Mouse (Mus musculus) hindbrain, embryonic 15.5 days (tissue): ENCODE measurements around the gene Mad1l1. TPM values are rescaled to one million over a fixed set of nuclear protein-coding genes. Genes with fewer than 3 reads are reported as not detected.

Source experiments
- ATAC-seq: fragments of 200-750 bp; cut with Nextera tagmentation; 2 replicates; pipeline ENCODE4 v1.8.0; 2017; ENCODE audit warnings: low read depth, moderate number of reproducible peaks, moderate TSS enrichment; ENCODE audit not compliant: low FRiP score
- H3K27ac ChIP-seq: fragments of 300-500 bp; sonication (generic); replicated peaks from 2 replicates; pipeline ENCODE4 v1.5.1; 2015; ENCODE audit warnings: mild to moderate bottlenecking, inconsistent platforms
- H3K27me3 ChIP-seq: fragments of 300-500 bp; sonication (generic); 2 replicates; pipeline ENCODE4 v1.6.1; 2015; ENCODE audit warnings: control low read depth, inconsistent platforms
- H3K36me3 ChIP-seq: fragments of 300-500 bp; sonication (generic); 2 replicates; pipeline ENCODE4 v1.6.1; 2015; ENCODE audit warnings: control low read depth, inconsistent platforms
- H3K4me1 ChIP-seq: fragments of 300-500 bp; sonication (generic); replicated peaks from 2 replicates; pipeline ENCODE4 v1.6.1; 2015; ENCODE audit warnings: control low read depth, inconsistent platforms
- H3K4me2 ChIP-seq: fragments of 300-500 bp; sonication (generic); 2 replicates; pipeline ENCODE4 v1.6.1; 2015; ENCODE audit warnings: moderate library complexity, mild to moderate bottlenecking, inconsistent platforms
- H3K4me3 ChIP-seq: fragments of 300-500 bp; sonication (generic); 2 replicates; pipeline ENCODE4 v1.5.1; 2015; ENCODE audit warnings: mild to moderate bottlenecking, inconsistent platforms
- H3K9ac ChIP-seq: fragments of 300-500 bp; sonication (generic); 2 replicates; pipeline ENCODE4 v1.6.1; 2015; ENCODE audit warnings: inconsistent platforms
- H3K9me3 ChIP-seq: fragments of 300-500 bp; sonication (generic); 2 replicates; pipeline ENCODE4 v1.6.1; 2016; ENCODE audit warnings: control low read depth, inconsistent platforms
- WGBS: fragments of 180-500 bp; shearing (Covaris S2); methylation state at CpG from one replicate; pipeline ENCODE4 v1.1.7; 2015; 5-methylcytosine and 5-hydroxymethylcytosine counted together
- polyA plus RNA-seq: library from polyadenylated mRNA; unstranded; fragments of >200 nt; fragmentation: Nextera tagmentation; extraction: Ambion mirVana; gene quantifications from 2 replicates; pipeline ENCODE4 v1.2.1, GENCODE M21; 2015

Gene Mad1l1
- polyA plus RNA-seq, 1 experiment from 2014 or later, result 33.1 TPM

DNA sequence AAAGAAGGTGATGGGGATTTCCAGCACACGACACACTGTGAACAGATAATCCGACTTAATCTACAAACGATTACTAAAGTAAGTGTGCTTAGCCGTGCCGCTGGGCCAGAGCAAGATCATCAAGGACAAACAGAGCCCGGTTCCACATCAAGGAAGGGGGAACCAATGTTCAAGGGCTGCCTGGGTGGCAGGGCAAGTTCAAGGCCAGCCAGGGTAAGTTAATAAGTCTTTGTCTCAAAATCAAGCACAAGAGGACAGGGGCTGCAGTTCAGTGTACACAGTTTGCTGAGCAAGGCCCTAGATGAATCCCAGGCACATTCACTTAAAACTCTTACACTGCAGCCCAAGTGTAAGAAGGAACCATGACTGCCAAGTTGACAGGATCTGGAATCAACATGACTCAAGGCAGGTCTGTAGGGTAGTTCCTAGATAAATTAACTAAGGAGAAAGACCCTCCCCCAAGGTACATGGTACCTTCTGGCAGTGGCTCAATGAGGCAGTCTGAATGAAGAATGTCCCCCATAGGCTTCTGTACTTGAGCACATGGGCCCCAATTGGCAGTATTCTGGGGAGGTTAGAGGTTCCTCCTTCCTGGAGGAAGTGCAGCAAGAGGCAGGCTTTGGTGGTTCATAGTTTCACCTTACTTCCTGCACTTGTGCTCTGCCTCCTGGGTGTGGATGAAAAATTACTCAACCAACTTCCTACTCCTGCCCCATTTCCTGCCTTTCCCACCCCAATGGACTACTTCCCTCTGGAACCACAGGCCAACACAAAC is 159.1 kb downstream of the Mad1l1 start:
- no peak overlapping the region for H3K4me3 ChIP-seq
- no peak for ATAC-seq
- no peak overlapping the region for H3K27ac ChIP-seq
- H3K4me1 ChIP-seq, result no peaks in the 10 kb centered on the region; the same call in 1 of the 2 replicates
- H3K4me2 ChIP-seq, result no peak overlapping the region
- H3K9ac ChIP-seq, result no peak overlapping the region
- no peaks in the 10 kb centered on the region for H3K36me3 ChIP-seq
- H3K27me3 ChIP-seq, result no peaks in the 10 kb centered on the region
- 87% methylated on average over 6 of the region's 6 CpGs for WGBS
- no peaks in the 10 kb centered on the region for H3K9me3 ChIP-seq

DNA sequence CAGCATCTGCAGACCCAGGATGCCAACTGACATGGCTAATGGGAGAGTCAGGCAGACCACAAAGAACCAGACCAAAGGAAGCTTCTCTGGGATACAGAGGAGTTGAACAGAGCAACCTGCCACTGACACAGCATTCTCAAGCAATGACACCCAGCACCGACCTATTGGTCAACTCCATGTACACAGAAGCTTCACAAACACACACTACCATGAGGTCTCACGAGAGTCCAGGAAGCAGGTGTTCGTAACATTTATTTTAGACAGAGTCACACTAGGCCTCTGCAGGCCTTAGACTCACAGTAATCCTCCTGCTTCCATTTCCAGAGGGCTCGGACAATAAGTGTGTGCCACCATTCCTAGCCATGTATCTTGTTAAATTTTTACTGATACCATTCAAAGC is 162.3 kb downstream of the Mad1l1 start:
- no peaks in the 10 kb centered on the region for H3K36me3 ChIP-seq
- no peak overlapping the region for H3K27ac ChIP-seq
- ATAC-seq, result no peak
- WGBS, result 95% methylated on average over 4 of the region's 4 CpGs
- no peaks in the 10 kb centered on the region for H3K9me3 ChIP-seq
- H3K9ac ChIP-seq, result no peak overlapping the region
- no peaks in the 10 kb centered on the region for H3K4me1 ChIP-seq
- no peaks in the 10 kb centered on the region for H3K27me3 ChIP-seq
- H3K4me3 ChIP-seq, result no peak overlapping the region
- H3K4me2 ChIP-seq, result no peak overlapping the region

DNA sequence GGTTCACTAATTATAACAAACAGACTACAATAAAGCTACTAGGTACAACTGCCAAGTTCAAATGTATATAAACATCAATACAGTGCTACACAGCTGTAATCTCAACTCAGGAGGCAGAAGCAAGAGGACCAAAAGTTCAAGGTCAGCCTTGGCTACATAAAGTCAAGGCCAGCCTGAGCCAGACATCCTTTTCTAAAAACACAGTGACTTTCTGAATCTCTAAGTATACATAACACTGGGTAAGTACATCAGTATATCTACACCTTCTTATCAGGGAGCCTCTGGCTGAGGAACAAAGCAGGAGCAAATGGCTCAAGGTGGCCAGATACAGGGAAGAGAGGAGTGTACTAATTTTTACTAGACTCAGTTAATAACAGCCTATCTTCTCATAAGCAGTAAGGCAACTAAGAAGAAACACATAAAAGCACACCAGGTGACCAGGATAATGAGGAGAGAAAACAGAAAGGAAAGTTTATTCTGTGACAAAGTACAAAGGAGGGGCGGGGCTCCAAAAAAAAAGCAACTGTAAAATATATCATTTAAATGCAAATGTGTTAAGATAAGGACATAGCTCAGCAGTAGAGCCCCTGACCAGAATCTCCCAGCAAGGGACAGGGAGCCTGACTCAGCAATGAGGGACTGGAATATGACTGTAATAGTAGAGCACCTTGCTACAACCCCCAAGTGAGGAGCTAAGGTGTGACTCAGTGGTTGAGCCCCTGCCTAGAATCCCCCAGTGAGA is 163.3 kb downstream of the Mad1l1 start:
- Histone ChIP-seq H3K4me3 (no peak overlapping the region), H3K9me3 (no peaks in the 10 kb centered on the region), H3K4me1 (0 out of 2 replicates have a peak, but pooled peaks cover under 1% of the 10 kb centered on the region), H3K36me3 (no peaks in the 10 kb centered on the region), H3K27ac (no peak overlapping the region), H3K9ac (no peak overlapping the region), H3K4me2 (no peak overlapping the region), H3K27me3 (no peaks in the 10 kb centered on the region)
- WGBS, result 96% methylated on average over 1 of the region's 1 CpGs
- no peak for ATAC-seq

DNA sequence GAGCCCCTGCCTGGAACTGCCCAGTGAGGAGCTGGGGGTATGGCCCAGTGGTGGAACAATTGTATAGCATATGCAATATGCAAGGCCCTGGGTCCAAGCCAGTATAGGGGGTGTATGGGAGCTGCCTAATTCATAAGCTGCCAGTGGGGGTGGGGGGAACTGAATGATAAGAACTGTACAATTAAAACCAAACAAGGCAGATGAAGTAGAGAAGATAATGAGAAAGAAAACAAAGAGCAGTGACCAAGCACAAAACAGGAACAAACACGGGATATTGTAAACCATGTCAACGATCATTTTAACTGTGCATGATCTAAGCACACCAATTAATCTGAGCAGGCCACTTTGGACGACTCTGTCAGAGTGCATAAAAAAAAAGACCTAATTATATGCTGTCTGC is 167.2 kb downstream of the Mad1l1 start:
- Histone ChIP-seq H3K4me3 (no peak overlapping the region), H3K36me3 (no peaks in the 10 kb centered on the region), H3K9ac (no peak overlapping the region), H3K27ac (no peak overlapping the region), H3K4me2 (no peak overlapping the region), H3K27me3 (no peaks in the 10 kb centered on the region), H3K4me1 (peaks cover 8% of the 10 kb centered on the region; the same call in 1 of the 2 replicates), H3K9me3 (no peaks in the 10 kb centered on the region)
- 82% methylated on average over 3 of the region's 3 CpGs for WGBS
- ATAC-seq, result no peak

GRCm38 (mm10) chr5:140151871-140152270 is 169.5 kb downstream of the Mad1l1 start:
- peaks cover 8% of the 10 kb centered on the region; the same call in 1 of the 2 replicates for H3K4me1 ChIP-seq
- WGBS, result 13% methylated on average over 2 of the region's 2 CpGs
- no peaks in the 10 kb centered on the region for H3K9me3 ChIP-seq
- no peak overlapping the region for H3K4me3 ChIP-seq
- H3K4me2 ChIP-seq, result no peak overlapping the region
- H3K27ac ChIP-seq, result peak overlapping the region; percentile 57; the same call in 1 of the 2 replicates
- no peaks in the 10 kb centered on the region for H3K27me3 ChIP-seq
- H3K36me3 ChIP-seq, result no peaks in the 10 kb centered on the region
- ATAC-seq, result peak; percentile 56; the same call in 1 of the 2 replicates
- no peak overlapping the region for H3K9ac ChIP-seq

DNA sequence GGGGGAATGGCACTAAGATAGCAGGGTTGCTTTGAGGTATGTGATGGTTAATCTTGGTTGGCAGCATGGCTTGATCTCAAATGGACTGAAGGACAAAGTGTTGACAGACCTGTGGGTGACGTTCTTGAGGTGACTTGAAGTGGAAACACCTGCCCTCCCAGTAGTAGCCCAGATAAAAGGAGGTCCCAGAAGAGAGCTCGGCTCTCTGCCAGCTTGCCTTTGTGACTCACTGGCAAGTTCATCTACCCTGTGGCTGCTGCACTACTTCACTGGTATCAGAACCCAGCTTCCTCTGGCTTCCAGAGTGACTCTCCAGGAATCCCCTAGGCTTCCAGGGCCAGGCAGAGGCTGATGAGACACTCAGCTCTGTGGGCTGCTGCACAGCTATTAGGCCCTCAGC is 170.2 kb downstream of the Mad1l1 start:
- Histone ChIP-seq H3K36me3 (no peaks in the 10 kb centered on the region), H3K27ac (peak overlapping the region; percentile 57; the same call in 1 of the 2 replicates), H3K9me3 (no peaks in the 10 kb centered on the region), H3K27me3 (no peaks in the 10 kb centered on the region), H3K4me1 (peaks cover 8% of the 10 kb centered on the region; the same call in 1 of the 2 replicates), H3K4me2 (no peak overlapping the region), H3K4me3 (no peak overlapping the region), H3K9ac (no peak overlapping the region)
- WGBS, result 70% methylated on average over 2 of the region's 2 CpGs
- ATAC-seq, result no peak

GRCm38 (mm10) chr5:140150694-140151093 is 170.7 kb downstream of the Mad1l1 start:
- H3K4me1 ChIP-seq, result peaks cover 8% of the 10 kb centered on the region; the same call in 1 of the 2 replicates
- H3K9me3 ChIP-seq, result no peaks in the 10 kb centered on the region
- no peaks in the 10 kb centered on the region for H3K27me3 ChIP-seq
- H3K36me3 ChIP-seq, result no peaks in the 10 kb centered on the region
- no peak overlapping the region for H3K4me2 ChIP-seq
- 89% methylated on average over 2 of the region's 2 CpGs for WGBS
- H3K9ac ChIP-seq, result no peak overlapping the region
- no peak overlapping the region for H3K27ac ChIP-seq
- H3K4me3 ChIP-seq, result no peak overlapping the region
- no peak for ATAC-seq

DNA sequence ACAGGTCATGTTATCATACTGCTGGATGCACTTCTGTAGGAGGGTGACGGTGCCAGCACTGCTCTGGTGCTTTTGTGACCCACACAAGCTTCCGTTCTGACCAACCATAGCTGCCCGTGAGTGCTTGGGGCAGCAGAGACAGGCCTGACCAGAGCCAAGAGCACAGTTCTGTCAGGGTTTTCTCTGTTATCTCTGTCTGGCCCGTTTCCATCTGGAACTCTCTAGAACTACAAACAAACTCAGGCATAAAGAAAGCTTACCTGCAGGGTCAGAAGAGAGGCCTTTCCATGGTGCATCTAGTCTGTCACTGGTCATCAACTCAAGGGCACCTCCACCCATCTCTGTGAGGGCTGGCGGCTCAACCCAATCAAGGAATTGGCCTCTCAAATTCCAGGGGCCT is 171.2 kb downstream of the Mad1l1 start:
- 93% methylated on average over 5 of the region's 5 CpGs for WGBS
- ATAC-seq, result no peak

GRCm38 (mm10) chr5:140149298-140149697 is 172.1 kb downstream of the Mad1l1 start:
- no peak overlapping the region for H3K4me2 ChIP-seq
- H3K9me3 ChIP-seq, result no peaks in the 10 kb centered on the region
- no peak overlapping the region for H3K9ac ChIP-seq
- H3K4me3 ChIP-seq, result no peak overlapping the region
- WGBS, result 89% methylated on average over 4 of the region's 4 CpGs
- peaks cover 8% of the 10 kb centered on the region; the same call in 1 of the 2 replicates for H3K4me1 ChIP-seq
- H3K27me3 ChIP-seq, result no peaks in the 10 kb centered on the region
- ATAC-seq, result no peak
- H3K36me3 ChIP-seq, result no peaks in the 10 kb centered on the region
- no peak overlapping the region for H3K27ac ChIP-seq

More for the DNA sequence above, 171.2 kb downstream of the Mad1l1 start:
- Histone ChIP-seq H3K4me1 (peaks cover 8% of the 10 kb centered on the region; the same call in 1 of the 2 replicates), H3K4me3 (no peak overlapping the region), H3K27ac (no peak overlapping the region), H3K9me3 (no peaks in the 10 kb centered on the region), H3K27me3 (no peaks in the 10 kb centered on the region), H3K36me3 (no peaks in the 10 kb centered on the region), H3K4me2 (no peak overlapping the region), H3K9ac (no peak overlapping the region)

DNA sequence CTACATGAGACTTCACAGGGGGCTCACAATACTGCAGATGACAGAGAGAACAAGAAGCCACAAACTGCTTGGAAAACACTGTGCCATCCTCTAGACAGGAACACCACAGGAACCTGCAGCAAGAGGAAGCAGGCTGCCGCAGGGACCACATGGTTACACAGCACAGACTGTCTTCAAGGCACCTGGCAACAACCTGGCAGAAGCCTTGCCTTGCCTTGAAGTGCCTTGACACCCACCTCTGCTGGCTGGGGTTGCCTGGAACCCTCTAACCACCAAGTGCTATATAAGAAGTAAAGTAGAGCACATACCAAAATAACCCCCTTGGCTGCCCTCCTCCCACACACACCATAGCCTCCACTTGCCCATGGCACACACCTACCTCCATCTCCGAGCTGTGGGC is 177.8 kb downstream of the Mad1l1 start:
- Histone ChIP-seq H3K4me1 (no peaks in the 10 kb centered on the region), H3K36me3 (no peaks in the 10 kb centered on the region)
- 94% methylated on average over 2 of the region's 2 CpGs for WGBS

DNA sequence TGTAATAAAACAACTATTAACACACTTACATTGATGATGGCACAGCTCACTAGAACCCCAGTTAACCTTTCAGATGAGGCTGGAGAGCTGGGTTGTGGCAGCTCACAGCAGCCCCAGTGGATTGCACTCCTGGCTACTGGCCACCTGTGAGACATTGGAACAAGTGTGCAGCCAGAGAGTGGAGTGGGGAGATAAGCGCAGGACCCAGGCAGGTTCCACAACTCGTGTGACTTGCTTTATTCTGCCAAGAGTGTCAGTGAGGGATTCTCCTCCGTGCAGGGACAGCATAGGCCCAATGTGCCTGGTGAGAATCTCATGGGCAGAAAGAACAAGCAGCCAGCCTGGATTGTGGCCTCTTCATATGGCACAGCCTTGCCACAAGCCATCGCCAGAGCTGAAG is 180.0 kb downstream of the Mad1l1 start:
- H3K9ac ChIP-seq, result no peak overlapping the region
- WGBS, result 84% methylated on average over 4 of the region's 4 CpGs
- no peaks in the 10 kb centered on the region for H3K27me3 ChIP-seq
- no peak overlapping the region for H3K4me2 ChIP-seq
- no peak overlapping the region for H3K27ac ChIP-seq
- no peak for ATAC-seq
- no peaks in the 10 kb centered on the region for H3K36me3 ChIP-seq
- H3K9me3 ChIP-seq, result no peaks in the 10 kb centered on the region
- H3K4me1 ChIP-seq, result peaks cover 7% of the 10 kb centered on the region
- H3K4me3 ChIP-seq, result no peak overlapping the region

More for the DNA sequence above, 177.8 kb downstream of the Mad1l1 start:
- Histone ChIP-seq H3K27me3 (no peaks in the 10 kb centered on the region), H3K27ac (no peak overlapping the region), H3K4me3 (no peak overlapping the region), H3K9ac (no peak overlapping the region), H3K9me3 (no peaks in the 10 kb centered on the region), H3K4me2 (no peak overlapping the region)
- ATAC-seq, result no peak

DNA sequence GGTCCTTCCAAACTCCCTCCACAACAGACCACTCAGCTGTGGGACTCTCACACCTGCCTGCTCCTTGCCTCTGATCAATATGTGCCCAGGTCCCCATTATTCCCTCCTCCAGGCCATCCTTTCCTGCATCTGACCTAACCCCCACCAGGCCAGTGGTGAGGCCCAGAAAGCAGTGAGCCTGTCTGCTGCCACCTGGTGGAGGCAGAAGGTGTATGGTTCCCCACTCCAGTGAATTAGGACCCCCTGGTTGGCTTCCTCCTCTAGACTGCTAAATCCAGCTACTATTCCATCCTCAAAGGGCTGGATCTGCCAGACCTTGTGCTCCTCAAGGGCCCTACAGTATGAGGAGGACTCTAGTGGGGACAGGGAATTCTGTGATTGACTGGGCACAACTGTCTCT is 181.1 kb downstream of the Mad1l1 start:
- no peaks in the 10 kb centered on the region for H3K36me3 ChIP-seq
- no peak overlapping the region for H3K27ac ChIP-seq
- no peaks in the 10 kb centered on the region for H3K9me3 ChIP-seq
- ATAC-seq, result no peak
- H3K27me3 ChIP-seq, result no peaks in the 10 kb centered on the region
- no peak overlapping the region for H3K9ac ChIP-seq
- H3K4me3 ChIP-seq, result no peak overlapping the region
- peaks cover 11% of the 10 kb centered on the region for H3K4me1 ChIP-seq
- H3K4me2 ChIP-seq, result no peak overlapping the region
